Mouse (Mus musculus) lung, embryonic 14.5 days (tissue): Measurements from ENCODE around the gene Agrn. TPM values are rescaled to one million over a fixed set of nuclear protein-coding genes. Genes with fewer than 3 reads are reported as not detected.

ENCODE experiments used
- ATAC-seq: fragments of 200-750 bp; cut with Nextera tagmentation; 2 replicates; pipeline ENCODE4 v1.8.0; 2017; ENCODE audit warnings: mild to moderate bottlenecking, moderate TSS enrichment, moderate library complexity; ENCODE audit not compliant: insufficient read depth
- DNase-seq: peaks from one replicate; pipeline ENCODE4 v3.0.0-alpha.2; 2015
- H3K27ac ChIP-seq: fragments of 300-500 bp; sonication (generic); 2 replicates; pipeline ENCODE4 v1.5.1; 2014; ENCODE audit warnings: low read depth, mild to moderate bottlenecking, moderate library complexity
- H3K27me3 ChIP-seq: fragments of 300-500 bp; sonication (generic); 2 replicates; pipeline ENCODE4 v1.6.1; 2014; ENCODE audit warnings: low read length, control low read depth; ENCODE audit not compliant: insufficient read depth
- H3K36me3 ChIP-seq: fragments of 300-500 bp; sonication (generic); 2 replicates; pipeline ENCODE4 v1.6.1; 2014; ENCODE audit warnings: control low read depth; ENCODE audit not compliant: insufficient read depth
- H3K4me1 ChIP-seq: fragments of 300-500 bp; sonication (generic); 2 replicates; pipeline ENCODE4 v1.6.1; 2014; ENCODE audit warnings: antibody characterized with exemption, control low read depth; ENCODE audit not compliant: insufficient read depth
- H3K4me2 ChIP-seq: fragments of 300-500 bp; sonication (generic); 2 replicates; pipeline ENCODE4 v1.6.1; 2014; ENCODE audit warnings: mild to moderate bottlenecking
- H3K4me3 ChIP-seq: fragments of 300-500 bp; sonication (generic); 2 replicates; pipeline ENCODE4 v1.5.1; 2014; ENCODE audit warnings: low read depth, low read length
- H3K9ac ChIP-seq: fragments of 300-500 bp; sonication (generic); 2 replicates; pipeline ENCODE4 v1.6.1; 2014
- H3K9me3 ChIP-seq: fragments of 300-500 bp; sonication (generic); 2 replicates; pipeline ENCODE4 v1.6.1; 2016; ENCODE audit warnings: low read depth, low read length, control low read depth
- CTCF ChIP-seq: IDR thresholded peaks from 2 replicates; pipeline ENCODE4 v1.5.1; 2016; ENCODE audit warnings: antibody characterized with exemption, low read depth
- WGBS: fragments of 180-500 bp; shearing (Covaris S2); extraction: QIAGEN DNeasy Blood & Tissue Kit; methylation state at CpG from one replicate; pipeline ENCODE4 v1.1.7; 2014; 5-methylcytosine and 5-hydroxymethylcytosine counted together
- polyA plus RNA-seq: library from polyadenylated mRNA; unstranded; fragments of >200 nt; fragmentation: Nextera tagmentation; extraction: Ambion mirVana; gene quantifications from 2 replicates; pipeline ENCODE4 v1.2.1, GENCODE M21; 2014

Agrn gene
- polyA plus RNA-seq, 1 experiment from 2014 or later, result 84.0 TPM

DNA sequence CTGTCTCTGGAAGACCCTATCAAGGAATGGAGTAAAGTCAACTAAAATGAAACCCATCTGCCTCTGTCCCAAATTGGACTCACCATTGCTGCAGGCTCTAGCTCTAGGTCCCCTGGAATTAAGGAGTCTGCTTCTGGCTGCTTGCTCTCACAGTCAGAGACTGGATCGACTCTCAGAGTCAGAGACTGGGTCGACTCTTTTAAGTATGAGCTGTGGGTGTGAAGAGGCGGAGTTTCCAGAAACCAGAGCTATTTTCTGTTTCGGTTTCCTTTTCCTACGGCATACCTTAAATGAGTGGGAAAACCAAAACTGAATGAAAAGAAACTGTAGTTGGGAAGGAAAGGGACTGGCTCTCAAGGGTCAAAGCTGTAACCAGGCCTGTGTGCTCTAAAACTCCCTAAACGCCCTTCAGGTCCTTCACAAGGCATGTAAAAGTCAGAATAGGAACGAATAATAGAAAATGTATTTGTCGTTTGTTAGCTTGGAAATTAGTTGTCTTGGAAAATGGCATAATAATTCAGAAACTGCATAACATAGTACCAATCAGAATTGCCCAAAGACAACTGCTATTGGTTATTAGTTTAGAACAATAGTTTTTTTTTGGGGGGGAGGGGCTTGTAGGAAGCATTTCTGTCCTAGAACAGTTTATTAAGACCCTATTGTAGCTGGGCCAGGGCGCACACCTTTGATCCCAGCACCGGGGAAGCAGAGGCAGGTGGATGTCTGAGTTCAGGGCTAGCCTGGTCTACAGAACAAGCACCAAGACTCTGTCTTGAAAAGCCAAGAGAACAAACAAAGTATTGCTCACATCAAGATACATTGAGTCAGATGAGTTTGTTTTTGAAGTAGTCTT, 3.6 kb upstream of the Agrn start, which contains the start of gene Isg15:
TSS of gene Isg15 (minus strand) at position 196 of the 853 bp plus-strand sequence.
- ATAC-seq, result no peak

DNA sequence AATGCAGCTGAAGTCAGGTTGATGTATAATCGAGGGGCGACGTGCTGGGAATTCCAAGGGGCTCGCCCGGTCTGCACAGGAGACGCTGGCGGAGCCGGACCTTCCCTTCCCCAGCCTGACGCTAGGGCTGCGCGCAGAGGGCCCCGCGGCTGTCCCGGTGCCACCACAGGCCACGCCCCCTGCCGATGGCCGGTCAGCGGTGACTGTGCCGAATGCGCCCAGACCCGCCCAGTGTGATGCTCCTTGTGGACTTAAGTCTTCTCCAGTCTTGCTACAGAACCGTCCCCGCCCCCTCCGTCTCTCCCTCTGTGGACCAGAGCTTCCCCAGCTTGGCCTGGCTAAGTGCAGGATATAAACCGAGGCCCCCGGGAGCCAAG, 529 bp upstream of the Agrn start:
- H3K9ac ChIP-seq, result peak overlapping the region; percentile 50
- TF ChIP-seq CTCF, result peak; percentile 43; the same call in 1 of the 2 replicates
- WGBS, result under 1% methylated on average over 26 of the region's 26 CpGs
- peaks cover 18% of the 10 kb centered on the region for H3K4me1 ChIP-seq
- H3K36me3 ChIP-seq, result peaks cover 15% of the 10 kb centered on the region; the same call in 1 of the 2 replicates
- peak overlapping the region; percentile 96 for H3K4me2 ChIP-seq
- H3K27ac ChIP-seq, result peak overlapping the region; percentile 96
- peak; percentile 92 for ATAC-seq
- H3K9me3 ChIP-seq, result no peaks in the 10 kb centered on the region
- H3K27me3 ChIP-seq, result peaks cover 5% of the 10 kb centered on the region
- peak overlapping the region; percentile 86 for H3K4me3 ChIP-seq
- DNase-seq, result peak; percentile 96

More for the DNA sequence above, 3.6 kb upstream of the Agrn start, which contains the start of gene Isg15:
- Histone ChIP-seq H3K4me1 (peaks cover 1% of the 10 kb centered on the region), H3K4me2 (no peak within 1 kb of the TSS; the same call in 1 of the 2 replicates), H3K9ac (no peak within 1 kb of the TSS), H3K4me3 (no peak within 1 kb of the TSS), H3K9me3 (no peaks in the 10 kb centered on the region), H3K36me3 (no peaks in the 10 kb centered on the region), H3K27ac (no peak within 1 kb of the TSS), H3K27me3 (peaks cover 23% of the 10 kb centered on the region)
- 54% methylated on average over 10 of the region's 10 CpGs for WGBS
- DNase-seq, result peak; percentile 40
- TF ChIP-seq CTCF, result no peak

GRCm38 (mm10) chr4:156195927-156196870, 1.1 kb downstream of the Agrn start:
- 3% methylated on average over 35 of the region's 35 CpGs for WGBS
- Histone ChIP-seq H3K9ac (peak overlapping the region; percentile 83), H3K27me3 (no peaks in the 10 kb centered on the region), H3K4me1 (peaks cover 26% of the 10 kb centered on the region), H3K36me3 (peaks cover 26% of the 10 kb centered on the region), H3K4me2 (peak overlapping the region; percentile 96), H3K4me3 (peak overlapping the region; percentile 86), H3K27ac (peak overlapping the region; percentile 82), H3K9me3 (no peaks in the 10 kb centered on the region)
- TF ChIP-seq CTCF, result no peak
- peak; percentile 1; the same call in 1 of the 2 replicates for ATAC-seq
- peak; percentile 89 for DNase-seq

GRCm38 (mm10) chr4:156194346-156194745, 2.9 kb downstream of the Agrn start:
- DNase-seq (no peak), ATAC-seq (no peak)
- H3K4me2 ChIP-seq, result peak overlapping the region; percentile 96; the same call in 1 of the 2 replicates
- WGBS, result 47% methylated on average over 6 of the region's 6 CpGs
- H3K27ac ChIP-seq, result no peak overlapping the region
- no peak for TF ChIP-seq CTCF
- H3K9ac ChIP-seq, result no peak overlapping the region
- H3K9me3 ChIP-seq, result no peaks in the 10 kb centered on the region
- peaks cover 41% of the 10 kb centered on the region for H3K36me3 ChIP-seq
- H3K27me3 ChIP-seq, result no peaks in the 10 kb centered on the region
- H3K4me3 ChIP-seq, result no peak overlapping the region
- H3K4me1 ChIP-seq, result peaks cover 28% of the 10 kb centered on the region

DNA sequence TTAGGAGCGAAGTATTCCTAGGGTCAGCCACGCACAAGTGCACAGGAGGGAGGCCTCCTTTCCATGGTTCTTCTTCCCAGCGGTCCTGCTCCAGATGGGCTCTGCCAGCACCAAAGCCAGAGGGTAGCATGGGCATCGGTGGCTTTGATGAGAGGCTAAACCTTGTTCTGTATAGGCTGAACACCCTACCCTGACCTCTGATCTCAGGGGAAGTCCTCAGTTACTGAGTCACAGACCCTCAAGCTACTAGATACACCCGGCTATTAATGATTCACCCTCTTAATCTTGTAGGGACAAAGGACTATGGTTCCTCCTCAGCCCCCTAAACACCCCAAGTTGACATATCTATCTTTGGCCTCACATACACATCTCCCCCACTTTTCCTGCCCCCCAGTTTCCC, 3.4 kb downstream of the Agrn start:
- no peak overlapping the region for H3K4me3 ChIP-seq
- TF ChIP-seq CTCF, result no peak
- no peak for DNase-seq
- 59% methylated on average over 5 of the region's 5 CpGs for WGBS
- peak overlapping the region; percentile 32; the same call in 1 of the 2 replicates for H3K4me2 ChIP-seq
- H3K27ac ChIP-seq, result peak overlapping the region; percentile 93; the same call in 1 of the 2 replicates
- no peak for ATAC-seq
- peaks cover 41% of the 10 kb centered on the region for H3K36me3 ChIP-seq
- no peaks in the 10 kb centered on the region for H3K27me3 ChIP-seq
- H3K9me3 ChIP-seq, result no peaks in the 10 kb centered on the region
- H3K4me1 ChIP-seq, result peaks cover 32% of the 10 kb centered on the region
- no peak overlapping the region for H3K9ac ChIP-seq

DNA sequence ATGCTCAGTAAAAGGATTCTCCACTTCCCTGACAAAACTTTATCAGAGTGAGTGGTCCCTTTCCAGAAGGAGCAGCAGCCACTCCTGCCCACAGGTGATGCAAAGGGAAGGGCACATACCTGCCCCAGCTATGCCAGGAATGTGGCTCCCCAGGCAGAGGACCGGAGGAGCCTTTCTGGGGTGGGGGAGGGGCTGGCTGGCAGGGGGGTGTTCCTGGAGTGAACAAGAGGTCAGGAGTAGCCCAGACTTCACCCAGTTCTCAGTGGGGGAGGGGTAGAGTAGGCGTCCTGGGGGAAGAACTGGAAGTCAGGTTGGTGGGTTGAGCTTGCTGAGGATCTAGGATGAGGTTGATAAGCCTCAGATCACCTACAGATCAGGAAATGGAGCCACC, 4.1 kb downstream of the Agrn start:
- DNase-seq (peak; percentile 61), ATAC-seq (no peak)
- Histone ChIP-seq H3K9ac (0 out of 2 replicates have a peak overlapping the region, but pooled peaks have one; percentile 16), H3K27ac (peak overlapping the region; percentile 93), H3K4me1 (peaks cover 35% of the 10 kb centered on the region), H3K4me3 (no peak overlapping the region), H3K27me3 (no peaks in the 10 kb centered on the region), H3K36me3 (peaks cover 41% of the 10 kb centered on the region), H3K9me3 (no peaks in the 10 kb centered on the region), H3K4me2 (peak overlapping the region; percentile 32; the same call in 1 of the 2 replicates)
- no peak for TF ChIP-seq CTCF
- WGBS, result 28% methylated on average over 2 of the region's 2 CpGs
